Mouse (Mus musculus): ENCODE data around the gene Polr2a.

DNA sequence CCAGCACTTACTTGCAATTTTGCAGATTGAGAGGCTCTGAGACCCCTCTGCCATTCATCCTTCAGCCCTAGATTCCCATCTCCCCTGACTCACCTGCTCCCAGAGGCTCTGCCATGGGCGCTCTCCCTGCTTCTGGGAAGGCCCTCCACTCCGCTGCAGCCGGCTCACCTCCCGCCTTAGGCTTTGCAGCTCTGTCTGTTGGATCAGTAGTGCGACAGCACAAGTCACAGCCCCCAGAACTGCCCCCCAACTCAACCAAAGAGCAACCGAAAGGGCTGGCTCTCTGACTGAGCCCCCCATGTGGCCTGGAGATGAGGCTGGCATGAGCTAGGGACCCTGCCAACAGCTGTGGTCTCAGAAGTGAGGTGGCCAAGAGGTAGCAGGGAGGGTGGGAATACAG, 73.5 kb downstream of the Polr2a start:
- TF ChIP-seq CTCF (IDR thresholded peaks at IDR 0.05; ENCODE audit: control insufficient read depth, insufficient read depth, insufficient read length): no peak
- TF ChIP-seq MAX (IDR thresholded peaks at IDR 0.05): no peak
